Mouse (Mus musculus) megakaryocyte, embryonic 14.5 days (primary cell): ENCODE measurements around the gene Srgap2.

ENCODE experiments used
- FLI1 ChIP-seq: IDR thresholded peaks from 2 replicates; pipeline ENCODE4 v1.6.1; 2012; ENCODE audit warnings: low read length, inconsistent platforms, mixed read lengths
- GATA1 ChIP-seq: IDR thresholded peaks from 3 replicates; pipeline ENCODE4 v1.6.1; 2012; ENCODE audit warnings: mixed read lengths, low read length, inconsistent platforms, borderline replicate concordance

- TF ChIP-seq GATA1 (no peak), FLI1 (no peak)
Measured at GRCm38 (mm10) chr1:131378914-131379474, 148.2 kb downstream of the Srgap2 start.
